Mouse (Mus musculus) cortical plate, adult 2 months (tissue): Measurements from ENCODE around the gene Cox8b. TPM values are rescaled to one million over a fixed set of nuclear protein-coding genes. Genes with fewer than 3 reads are reported as not detected.
A peak's percentile ranks its signal among the peaks of the same experiment; 100 is the strongest.
"Not testable (repeated sequence)": the region's sequence is repeated elsewhere in the genome, so short reads cannot be mapped to it uniquely, and the experiment has no call there.

Source experiments
- H3K27ac ChIP-seq: fragments of 200-500 bp; 2 replicates; pipeline ENCODE4 v1.5.1; 2012; ENCODE audit warnings: low read length, control low read depth, inconsistent platforms; ENCODE audit not compliant: insufficient read depth
- H3K4me1 ChIP-seq: fragments of 200-500 bp; 2 replicates; pipeline ENCODE4 v1.6.1; 2011; ENCODE audit warnings: low read length; ENCODE audit not compliant: control insufficient read depth, insufficient read depth
- H3K4me3 ChIP-seq: fragments of 200-500 bp; 2 replicates; pipeline ENCODE4 v1.5.1; 2011; ENCODE audit warnings: mild to moderate bottlenecking, low read length, control low read depth; ENCODE audit not compliant: insufficient read depth
- CTCF ChIP-seq: fragments of 200-500 bp; IDR thresholded peaks from 2 replicates; pipeline ENCODE4 v1.5.1; 2011; ENCODE audit warnings: mild to moderate bottlenecking, control low read depth, low read length; ENCODE audit not compliant: insufficient read depth; ENCODE audit errors: extremely low read depth
- POLR2A ChIP-seq: fragments of 200-500 bp; IDR thresholded peaks from 2 replicates; pipeline ENCODE4 v1.6.1; 2011; ENCODE audit warnings: mild to moderate bottlenecking, low read length, control low read depth; ENCODE audit not compliant: insufficient read depth; ENCODE audit errors: extremely low read depth
- polyA plus RNA-seq: library from polyadenylated mRNA; depleted of rRNA; stranded (reverse); fragments of >200 nt; gene quantifications from 2 replicates; pipeline ENCODE4 v1.2.3, GENCODE M21; 2012

Gene Cox8b
- polyA plus RNA-seq, 1 experiment, result 1.3 TPM

DNA sequence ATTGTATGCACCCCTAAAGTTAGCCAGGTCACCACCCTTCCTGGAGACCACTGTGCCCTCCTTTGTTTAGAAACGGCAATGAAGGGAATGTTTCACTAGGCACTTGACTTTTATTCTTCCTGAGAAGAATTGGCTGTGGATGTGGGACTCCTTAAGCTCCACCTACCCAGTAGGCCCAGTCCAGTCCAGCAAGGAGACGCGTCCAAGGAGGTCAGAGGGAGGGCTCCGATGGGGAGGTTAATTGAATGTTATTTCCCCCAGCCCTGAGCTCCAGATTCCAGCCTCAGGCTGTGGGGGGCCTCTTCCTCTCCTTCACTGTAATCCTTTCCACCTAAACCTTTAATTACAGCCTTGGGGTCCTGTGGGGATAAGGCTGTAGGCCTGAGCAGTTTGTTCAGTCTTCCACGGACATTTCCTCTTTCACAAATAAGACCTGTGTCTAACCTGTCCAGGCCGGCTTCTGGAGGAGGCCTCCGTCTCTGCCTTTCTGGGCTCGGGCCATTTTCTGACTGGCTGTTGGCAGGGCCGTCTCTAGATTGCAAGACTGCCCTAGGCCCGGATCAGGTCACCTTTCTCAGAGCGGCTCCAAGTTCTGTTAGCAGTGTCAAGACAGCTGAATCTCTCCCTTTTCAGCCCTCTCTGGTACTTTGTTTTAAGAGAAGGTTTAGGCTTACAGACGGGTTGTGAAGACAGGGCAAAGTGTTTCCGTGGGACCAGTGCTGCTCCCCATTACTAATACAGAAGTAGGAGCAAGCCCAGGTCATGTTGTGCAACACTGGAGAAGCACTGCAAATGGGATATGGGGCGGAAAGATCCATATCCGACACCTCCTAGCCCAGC is 2.0 kb upstream of the Cox8b start:
- TF ChIP-seq POLR2A (no peak), CTCF (no peak)
- H3K4me1 ChIP-seq, result 0 out of 2 replicates have a peak, but pooled peaks cover 1% of the 10 kb centered on the region
- no peak overlapping the region for H3K27ac ChIP-seq
- no peak overlapping the region for H3K4me3 ChIP-seq

DNA sequence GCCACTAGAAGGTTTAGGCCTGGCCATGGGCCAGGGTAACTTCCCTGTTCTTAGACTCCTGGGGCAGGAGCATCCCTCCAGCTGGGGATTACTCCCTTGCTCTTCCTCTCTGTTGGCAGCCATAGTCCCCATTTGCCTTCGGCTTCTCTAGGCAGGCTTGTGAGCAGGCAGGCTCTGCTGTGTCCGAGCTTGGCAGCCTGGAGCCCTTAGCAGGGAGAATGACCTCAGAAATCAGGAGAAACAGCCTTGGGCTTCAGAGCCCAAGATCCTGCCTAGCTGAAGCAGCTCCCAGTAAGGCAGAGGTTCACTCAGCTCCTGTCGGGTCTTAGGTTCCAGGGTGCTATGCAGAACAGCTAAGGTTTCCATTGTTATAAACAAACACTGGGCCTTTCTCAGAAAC is 1.1 kb downstream of the Cox8b start:
- Histone ChIP-seq H3K4me3 (no peak overlapping the region), H3K27ac (no peak overlapping the region), H3K4me1 (0 out of 2 replicates have a peak, but pooled peaks cover 1% of the 10 kb centered on the region)
- no peak for TF ChIP-seq POLR2A
- TF ChIP-seq CTCF, result no peak

DNA sequence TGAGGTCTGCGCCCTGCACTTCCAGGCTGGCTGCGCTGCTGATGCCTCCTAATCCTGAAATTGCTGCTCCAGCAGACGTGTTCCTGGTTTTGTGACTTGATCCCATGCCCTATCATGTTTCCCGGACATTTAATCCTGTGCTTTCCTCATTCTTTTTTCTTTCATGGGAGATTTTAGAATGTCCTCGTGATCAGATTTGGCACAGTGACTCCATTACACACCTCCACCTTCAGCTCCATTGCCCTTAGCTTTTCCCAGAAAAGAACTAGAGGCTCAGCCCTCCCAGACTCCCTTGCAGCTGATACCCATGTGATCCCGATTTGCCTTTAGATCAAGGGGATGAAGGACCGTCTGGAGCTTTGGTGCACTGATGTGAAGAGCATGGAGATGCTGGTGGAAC is 2.4 kb downstream of the Cox8b start:
- Histone ChIP-seq H3K27ac (no peak overlapping the region), H3K4me3 (no peak overlapping the region), H3K4me1 (0 out of 2 replicates have a peak, but pooled peaks cover 1% of the 10 kb centered on the region)
- TF ChIP-seq POLR2A (no peak), CTCF (no peak)

DNA sequence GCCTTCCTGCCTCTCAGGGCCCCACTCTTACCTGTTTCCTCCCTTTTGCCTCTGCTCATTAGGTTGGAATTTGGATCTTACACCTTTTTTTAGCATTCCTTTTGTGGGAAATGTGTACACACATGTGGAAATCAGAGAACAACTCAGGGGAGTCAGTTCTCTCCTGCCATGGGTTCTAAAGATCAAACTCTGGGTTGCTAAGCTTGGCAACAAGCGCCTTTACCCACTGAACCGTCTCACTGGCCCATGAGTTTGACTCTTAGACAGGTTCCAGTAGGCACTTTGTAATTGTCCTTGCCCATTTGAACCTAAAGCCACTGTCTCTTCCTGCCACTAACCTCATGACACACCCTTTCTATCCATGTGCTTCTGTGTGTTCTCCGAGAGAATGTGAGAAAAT is 5.6 kb downstream of the Cox8b start:
- no peak for TF ChIP-seq CTCF
- TF ChIP-seq POLR2A, result no peak
- Histone ChIP-seq H3K27ac (no peak overlapping the region), H3K4me1 (no peaks in the 10 kb centered on the region), H3K4me3 (no peak overlapping the region)

DNA sequence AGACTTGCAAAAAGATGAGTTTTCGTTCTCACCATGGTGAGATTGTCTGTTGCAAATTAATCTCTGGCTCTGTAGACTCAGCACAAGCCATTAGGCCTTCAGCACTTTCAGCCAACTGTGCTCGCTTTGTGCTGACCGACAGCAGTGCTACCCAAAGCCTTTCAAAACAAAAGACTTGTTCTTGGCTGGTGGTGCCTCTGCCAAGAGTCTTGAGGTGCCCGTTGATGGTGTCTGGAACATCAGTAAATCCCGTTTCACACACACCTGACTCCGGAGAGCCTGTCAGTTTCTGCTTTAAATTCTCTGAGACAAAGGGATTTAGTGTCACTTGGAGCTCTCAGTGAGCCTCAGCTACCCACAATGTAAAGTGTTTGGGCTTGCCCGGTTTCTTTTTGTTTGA is 6.2 kb downstream of the Cox8b start:
- no peak overlapping the region for H3K4me3 ChIP-seq
- H3K4me1 ChIP-seq, result no peaks in the 10 kb centered on the region
- H3K27ac ChIP-seq, result no peak overlapping the region
- TF ChIP-seq CTCF (no peak), POLR2A (no peak)

DNA sequence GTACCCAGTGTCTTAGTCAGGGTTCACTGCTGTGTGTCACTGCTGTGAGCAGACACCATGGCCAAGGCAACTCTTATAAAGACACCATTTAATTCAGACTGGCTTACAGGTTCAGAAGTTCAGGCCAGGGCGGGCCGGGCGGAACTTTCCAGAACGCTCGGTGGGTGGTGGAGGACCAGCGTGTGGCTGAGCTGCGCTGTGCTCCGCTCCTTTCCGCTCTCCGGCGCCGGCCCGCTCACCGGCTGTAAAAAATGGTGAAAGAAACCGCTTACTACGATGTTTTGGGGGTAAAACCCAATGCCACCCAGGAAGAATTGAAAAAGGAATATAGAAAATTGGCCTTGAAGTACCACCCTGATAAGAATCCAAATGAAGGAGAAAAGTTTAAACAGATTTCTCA is 9.6 kb downstream of the Cox8b start:
- not testable (repeated sequence) for H3K27ac ChIP-seq, H3K4me1 ChIP-seq, H3K4me3 ChIP-seq

DNA sequence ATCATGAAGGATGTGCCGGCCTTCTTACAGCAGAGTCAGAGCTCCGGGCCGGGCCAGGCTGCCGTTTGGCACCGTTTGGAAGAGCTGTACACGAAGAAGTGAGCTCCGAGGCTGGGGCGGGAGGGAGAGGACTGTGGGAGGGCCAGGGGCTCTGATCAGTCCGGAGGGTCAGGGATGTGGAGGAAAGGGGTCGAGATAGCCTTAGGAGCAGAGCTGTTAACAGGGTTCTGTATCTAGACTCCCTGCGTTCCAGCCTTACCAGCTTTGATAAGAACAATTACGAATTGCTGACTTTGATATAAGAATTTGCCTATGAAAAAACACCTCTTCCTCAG is 17.8 kb downstream of the Cox8b start:
- peak overlapping the region; percentile 68 for H3K4me3 ChIP-seq
- peaks cover 2% of the 10 kb centered on the region; the same call in 1 of the 2 replicates for H3K4me1 ChIP-seq
- no peak for TF ChIP-seq POLR2A
- no peak for TF ChIP-seq CTCF
- no peak overlapping the region for H3K27ac ChIP-seq

DNA sequence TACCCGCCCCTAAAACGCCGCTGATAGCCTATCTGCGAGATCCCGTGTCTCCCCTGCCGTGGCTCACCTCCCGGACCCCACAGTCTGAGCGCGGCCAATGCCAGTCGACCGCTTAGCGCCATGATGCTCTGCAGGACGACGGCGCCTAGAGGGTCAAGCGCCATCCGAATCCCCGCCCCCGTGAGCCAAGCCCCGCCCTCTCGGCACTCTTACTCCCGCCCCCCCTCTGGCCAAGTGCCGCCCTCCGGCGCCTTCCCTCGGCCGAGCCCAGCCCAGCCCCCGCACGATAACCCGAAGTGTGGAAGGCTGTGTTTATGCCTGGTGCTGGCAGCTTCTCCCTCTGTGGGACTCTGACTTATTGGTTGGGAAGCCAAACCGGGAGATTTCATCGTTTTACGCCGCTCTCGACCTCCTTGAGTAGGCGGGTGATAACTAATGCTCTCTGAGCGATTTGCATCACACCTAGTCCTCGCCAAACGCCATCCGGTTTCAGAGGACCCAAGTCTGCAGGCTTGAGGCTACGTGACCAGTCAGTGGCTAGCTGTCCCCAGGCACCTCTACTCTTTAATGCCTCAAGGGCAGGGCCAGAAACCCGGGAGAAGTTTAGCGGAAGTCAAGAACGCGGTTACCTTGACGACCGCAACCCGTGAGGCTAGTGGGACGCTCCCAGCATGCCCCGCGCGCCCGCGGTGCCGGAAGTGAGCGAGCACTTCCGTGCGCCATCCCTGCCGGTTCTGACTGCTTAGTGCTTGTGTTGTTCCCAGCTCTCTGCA is 18.4 kb downstream of the Cox8b start, which contains the start of the genes Psmd13 and Sirt3:
Gene Psmd13, plus strand, starts transcription at position 273 of the 773 bp plus-strand sequence.
Gene Sirt3, minus strand, starts transcription at position 614 of the 773 bp plus-strand sequence.
- Histone ChIP-seq H3K4me3 (peak within 1 kb of the TSS; percentile 68), H3K27ac (peak within 1 kb of the TSS; percentile 13; the same call in 1 of the 2 replicates), H3K4me1 (peaks cover 2% of the 10 kb centered on the region; the same call in 1 of the 2 replicates)
- no peak for TF ChIP-seq CTCF
- peak; percentile 76 for TF ChIP-seq POLR2A

DNA sequence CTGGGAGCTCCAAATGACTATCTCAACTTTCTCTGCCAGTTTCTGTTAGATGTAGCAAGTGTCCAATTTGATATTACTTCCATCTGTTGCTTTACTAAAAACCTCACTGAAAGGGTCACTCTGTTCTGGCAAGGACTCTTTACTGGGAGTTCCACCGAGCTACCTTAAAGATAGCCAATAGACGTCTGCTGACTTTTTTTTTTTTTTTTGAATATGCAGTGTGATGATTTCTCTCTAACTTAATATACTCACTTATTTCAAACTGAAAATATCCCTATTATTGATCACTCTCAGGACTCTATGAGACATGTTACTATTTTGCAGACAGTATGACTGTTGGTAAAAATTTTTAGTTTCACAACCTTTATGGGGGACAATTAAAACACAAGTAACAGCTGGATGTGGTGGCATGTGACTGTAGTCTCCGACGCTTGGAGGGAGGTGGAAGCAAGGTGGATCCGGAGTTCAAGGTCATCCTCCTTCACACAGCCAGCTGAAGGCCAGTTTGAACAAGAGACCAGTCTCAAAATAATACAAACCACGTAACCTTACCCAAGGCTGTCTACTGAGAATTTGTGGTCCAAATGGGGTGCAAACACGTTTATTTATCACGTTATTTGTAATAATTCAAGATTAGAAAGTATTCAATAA is 19.3 kb downstream of the Cox8b start:
- Histone ChIP-seq H3K27ac (no peak overlapping the region), H3K4me3 (peak overlapping the region; percentile 68), H3K4me1 (peaks cover 2% of the 10 kb centered on the region; the same call in 1 of the 2 replicates)
- TF ChIP-seq POLR2A (no peak), CTCF (no peak)

DNA sequence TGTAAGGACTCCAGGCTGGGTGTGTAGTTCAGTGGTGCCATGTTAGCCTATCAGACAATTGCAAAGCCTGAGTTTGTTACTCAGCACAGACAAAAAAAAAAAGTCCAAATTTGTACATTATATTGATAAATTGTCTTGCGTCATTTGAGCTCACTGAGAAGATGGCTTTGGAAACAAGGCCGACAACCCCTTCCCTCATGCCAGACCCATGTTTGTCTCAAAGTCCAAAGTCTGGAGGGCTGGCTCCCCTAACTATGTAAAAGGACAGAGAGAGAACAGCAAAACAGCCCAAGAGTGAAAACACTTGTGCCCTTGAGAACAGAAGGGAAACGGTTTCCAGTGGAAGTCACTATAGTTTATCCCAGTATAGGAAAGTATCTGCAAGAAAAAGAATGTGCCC is 19.8 kb downstream of the Cox8b start:
- Histone ChIP-seq H3K27ac (no peak overlapping the region), H3K4me3 (no peak overlapping the region; the same call in 1 of the 2 replicates), H3K4me1 (peaks cover 2% of the 10 kb centered on the region; the same call in 1 of the 2 replicates)
- no peak for TF ChIP-seq CTCF
- no peak for TF ChIP-seq POLR2A
